Mouse (Mus musculus) heart, embryonic 11.5 days (tissue): ENCODE results near the gene Nipal3. TPM values are rescaled to one million over a fixed set of nuclear protein-coding genes. Genes with fewer than 3 reads are reported as not detected.
A peak's percentile ranks its signal among the peaks of the same experiment; 100 is the strongest.

ENCODE experiments used
- ATAC-seq: fragments of 200-750 bp; cut with Nextera tagmentation; replicated peaks from 2 replicates; pipeline ENCODE4 v1.8.0; 2017; ENCODE audit warnings: moderate library complexity; ENCODE audit not compliant: insufficient number of reproducible peaks, low FRiP score, low TSS enrichment
- H3K27ac ChIP-seq: fragments of 300-500 bp; sonication (generic); 2 replicates; pipeline ENCODE4 v1.5.1; 2014; ENCODE audit warnings: mild to moderate bottlenecking, low read depth, low read length
- H3K27me3 ChIP-seq: fragments of 300-500 bp; sonication (generic); 2 replicates; pipeline ENCODE4 v1.6.1; 2014; ENCODE audit warnings: mild to moderate bottlenecking, low read length, mixed read lengths; ENCODE audit not compliant: control insufficient read depth, insufficient read depth
- H3K36me3 ChIP-seq: fragments of 300-500 bp; sonication (generic); 2 replicates; pipeline ENCODE4 v1.6.1; 2014; ENCODE audit warnings: mild to moderate bottlenecking, low read length, moderate library complexity, mixed read lengths; ENCODE audit not compliant: control insufficient read depth, insufficient read depth
- H3K4me1 ChIP-seq: fragments of 300-500 bp; sonication (generic); 2 replicates; pipeline ENCODE4 v1.6.1; 2014; ENCODE audit warnings: low read length; ENCODE audit not compliant: control insufficient read depth, insufficient read depth
- H3K4me2 ChIP-seq: fragments of 300-500 bp; sonication (generic); 2 replicates; pipeline ENCODE4 v1.6.1; 2014; ENCODE audit warnings: mild to moderate bottlenecking, moderate library complexity
- H3K4me3 ChIP-seq: fragments of 300-500 bp; sonication (generic); 2 replicates; pipeline ENCODE4 v1.5.1; 2014; ENCODE audit warnings: low read depth, low read length
- H3K9ac ChIP-seq: fragments of 300-500 bp; sonication (generic); 2 replicates; pipeline ENCODE4 v1.6.1; 2014; ENCODE audit warnings: mild to moderate bottlenecking, low read depth, low read length, moderate library complexity
- H3K9me3 ChIP-seq: fragments of 300-500 bp; sonication (generic); replicated peaks from 2 replicates; pipeline ENCODE4 v1.6.1; 2016; ENCODE audit warnings: low read length; ENCODE audit not compliant: control insufficient read depth
- WGBS: fragments of 180-500 bp; shearing (Covaris S2); extraction: QIAGEN DNeasy Blood & Tissue Kit; methylation state at CpG from one replicate; pipeline ENCODE4 v1.1.7; 2014; ENCODE audit not compliant: insufficient replicate concordance; 5-methylcytosine and 5-hydroxymethylcytosine counted together
- polyA plus RNA-seq: library from polyadenylated mRNA; unstranded; fragments of >200 nt; fragmentation: Nextera tagmentation; extraction: Ambion mirVana; gene quantifications from 2 replicates; pipeline ENCODE4 v1.2.1, GENCODE M21; 2014

Gene Nipal3
- polyA plus RNA-seq, 1 experiment from 2014 or later, result 6.4 TPM

- Histone ChIP-seq H3K4me3 (no peak overlapping the region), H3K36me3 (no peaks in the 10 kb centered on the region), H3K27me3 (no peaks in the 10 kb centered on the region), H3K27ac (no peak overlapping the region), H3K4me2 (no peak overlapping the region), H3K9me3 (no peaks in the 10 kb centered on the region), H3K9ac (no peak overlapping the region), H3K4me1 (peaks cover 2% of the 10 kb centered on the region; the same call in 1 of the 2 replicates)
- ATAC-seq, result no peak
Measured at GRCm38 (mm10) chr4:135437924-135438323, 56.9 kb downstream of the Nipal3 start.

- WGBS, result 50% methylated on average over 13 of the region's 13 CpGs
- no peak overlapping the region for H3K4me2 ChIP-seq
- no peaks in the 10 kb centered on the region for H3K36me3 ChIP-seq
- no peaks in the 10 kb centered on the region for H3K9me3 ChIP-seq
- H3K27ac ChIP-seq, result no peak overlapping the region
- no peak overlapping the region for H3K4me3 ChIP-seq
- peaks cover 2% of the 10 kb centered on the region; the same call in 1 of the 2 replicates for H3K4me1 ChIP-seq
- no peaks in the 10 kb centered on the region for H3K27me3 ChIP-seq
- H3K9ac ChIP-seq, result no peak overlapping the region
- ATAC-seq, result no peak
Measured at GRCm38 (mm10) chr4:135436291-135436690, 58.5 kb downstream of the Nipal3 start.

- H3K36me3 ChIP-seq, result no peaks in the 10 kb centered on the region
- ATAC-seq, result 0 out of 2 replicates have a peak, but pooled peaks have one; percentile 11
- H3K4me2 ChIP-seq, result peak overlapping the region; percentile 90
- H3K9ac ChIP-seq, result peak overlapping the region; percentile 71
- no peaks in the 10 kb centered on the region for H3K9me3 ChIP-seq
- H3K27ac ChIP-seq, result peak overlapping the region; percentile 54; the same call in 1 of the 2 replicates
- 29% methylated on average over 11 of the region's 11 CpGs for WGBS
- H3K27me3 ChIP-seq, result no peaks in the 10 kb centered on the region
- H3K4me1 ChIP-seq, result no peaks in the 10 kb centered on the region; the same call in 1 of the 2 replicates
- H3K4me3 ChIP-seq, result peak overlapping the region; percentile 67
Measured at GRCm38 (mm10) chr4:135434395-135434789, 60.4 kb downstream of the Nipal3 start.

DNA sequence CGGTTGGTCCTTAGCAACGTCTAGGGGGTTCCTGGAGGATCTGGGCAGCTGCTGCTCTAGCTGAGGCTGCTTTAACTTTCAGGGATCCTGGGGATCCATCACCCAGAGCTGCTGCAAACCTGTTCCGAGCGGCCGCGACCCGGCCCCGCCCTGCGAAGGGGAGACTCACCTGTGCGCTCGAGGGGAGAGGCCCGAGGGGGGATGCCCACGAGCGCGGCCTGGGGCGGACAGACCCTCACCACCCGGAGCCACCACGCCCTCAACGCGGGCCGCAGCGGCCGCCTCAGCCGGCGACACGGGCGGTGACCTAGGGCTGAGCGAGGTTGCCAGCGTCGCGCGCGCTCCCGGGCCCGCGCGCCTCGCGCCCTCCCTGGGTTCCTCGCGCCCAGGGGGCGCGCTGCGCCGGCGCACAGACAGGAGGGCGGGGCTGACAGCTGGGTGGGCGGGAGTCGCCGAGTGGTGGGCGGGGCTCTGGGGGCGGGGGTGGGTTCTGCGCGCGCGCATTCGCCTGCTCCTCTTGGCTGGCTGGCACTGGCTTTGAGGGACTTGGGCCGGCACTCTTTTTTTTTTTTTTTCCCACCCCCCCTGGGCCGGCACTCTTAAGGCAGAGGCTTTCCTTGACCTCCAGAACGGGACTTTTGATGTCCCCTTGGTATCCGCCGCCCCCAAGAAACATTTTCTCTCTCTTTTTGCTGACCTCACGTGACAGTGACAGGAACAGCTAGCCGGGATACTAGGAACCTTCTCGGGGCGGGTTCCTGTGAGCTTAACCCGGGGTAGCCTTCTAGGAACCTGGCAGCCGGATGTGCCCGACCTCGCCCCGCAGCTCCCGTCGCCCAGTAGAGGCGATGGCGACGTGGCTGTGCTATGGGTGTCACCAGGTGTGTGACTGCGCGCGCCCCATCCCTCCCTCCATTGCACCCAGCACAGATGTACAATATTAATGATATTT is 61.1 kb downstream of the Nipal3 start, which contains the start of gene Rcan3:
Gene Rcan3, minus strand, starts transcription at position 411 of the 952 bp plus-strand sequence.
- peak within 1 kb of the TSS; percentile 67 for H3K4me3 ChIP-seq
- peak; percentile 75 for ATAC-seq
- H3K4me1 ChIP-seq, result no peaks in the 10 kb centered on the region; the same call in 1 of the 2 replicates
- no peaks in the 10 kb centered on the region for H3K36me3 ChIP-seq
- WGBS, result under 1% methylated on average over 71 of the region's 79 CpGs
- peak within 1 kb of the TSS; percentile 54 for H3K27ac ChIP-seq
- H3K9me3 ChIP-seq, result no peaks in the 10 kb centered on the region
- H3K4me2 ChIP-seq, result peak within 1 kb of the TSS; percentile 90
- peak within 1 kb of the TSS; percentile 73 for H3K9ac ChIP-seq
- no peaks in the 10 kb centered on the region for H3K27me3 ChIP-seq

- Histone ChIP-seq H3K9me3 (no peaks in the 10 kb centered on the region), H3K9ac (peak overlapping the region; percentile 73), H3K4me1 (no peaks in the 10 kb centered on the region; the same call in 1 of the 2 replicates), H3K27ac (no peak overlapping the region), H3K4me3 (peak overlapping the region; percentile 67), H3K4me2 (peak overlapping the region; percentile 90), H3K36me3 (no peaks in the 10 kb centered on the region), H3K27me3 (no peaks in the 10 kb centered on the region)
- ATAC-seq, result no peak
- WGBS, result 11% methylated on average over 10 of the region's 10 CpGs
Measured at GRCm38 (mm10) chr4:135433086-135433442, 61.8 kb downstream of the Nipal3 start.

GRCm38 (mm10) chr4:135429990-135430760 is 64.7 kb downstream of the Nipal3 start:
- Histone ChIP-seq H3K9ac (no peak overlapping the region), H3K4me2 (no peak overlapping the region), H3K36me3 (no peaks in the 10 kb centered on the region), H3K27ac (no peak overlapping the region), H3K4me3 (no peak overlapping the region), H3K9me3 (no peaks in the 10 kb centered on the region), H3K27me3 (no peaks in the 10 kb centered on the region), H3K4me1 (no peaks in the 10 kb centered on the region; the same call in 1 of the 2 replicates)
- ATAC-seq, result no peak
- 80% methylated on average over 8 of the region's 8 CpGs for WGBS

GRCm38 (mm10) chr4:135429383-135429782 is 65.5 kb downstream of the Nipal3 start:
- H3K4me2 ChIP-seq, result no peak overlapping the region
- H3K9me3 ChIP-seq, result no peaks in the 10 kb centered on the region
- H3K4me1 ChIP-seq, result no peaks in the 10 kb centered on the region
- ATAC-seq, result no peak
- no peak overlapping the region for H3K9ac ChIP-seq
- no peaks in the 10 kb centered on the region for H3K27me3 ChIP-seq
- H3K27ac ChIP-seq, result no peak overlapping the region
- 70% methylated on average over 4 of the region's 4 CpGs for WGBS
- peaks cover 4% of the 10 kb centered on the region; the same call in 1 of the 2 replicates for H3K36me3 ChIP-seq
- H3K4me3 ChIP-seq, result no peak overlapping the region

DNA sequence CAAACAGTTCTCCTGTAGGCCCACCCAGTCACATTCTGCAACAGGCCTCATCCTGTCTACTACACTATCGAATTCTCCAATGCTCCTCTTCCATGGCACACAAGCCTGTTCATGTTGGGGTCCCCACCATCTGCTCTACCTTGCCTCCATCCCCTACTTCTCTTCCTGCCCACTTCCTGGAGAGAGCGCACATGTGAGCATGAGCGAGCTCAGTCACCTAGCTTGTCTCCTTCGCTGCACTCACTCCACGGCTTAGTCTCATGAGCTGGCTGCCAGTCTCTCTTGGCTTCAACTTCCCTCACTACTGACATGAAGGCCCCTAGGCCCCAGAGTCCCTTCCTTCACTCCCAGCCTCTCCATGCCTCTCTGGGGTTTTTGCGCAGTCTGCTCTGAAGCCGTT is 68.3 kb downstream of the Nipal3 start:
- no peak overlapping the region for H3K4me2 ChIP-seq
- H3K36me3 ChIP-seq, result peaks cover 4% of the 10 kb centered on the region; the same call in 1 of the 2 replicates
- WGBS, result 88% methylated on average over 7 of the region's 7 CpGs
- no peaks in the 10 kb centered on the region for H3K4me1 ChIP-seq
- H3K9ac ChIP-seq, result no peak overlapping the region
- no peaks in the 10 kb centered on the region for H3K9me3 ChIP-seq
- H3K27ac ChIP-seq, result no peak overlapping the region
- no peaks in the 10 kb centered on the region for H3K27me3 ChIP-seq
- H3K4me3 ChIP-seq, result no peak overlapping the region
- ATAC-seq, result no peak
